Comparison of ENCODE assay signal across 12 mouse cellular contexts in the genomic region with DNA sequence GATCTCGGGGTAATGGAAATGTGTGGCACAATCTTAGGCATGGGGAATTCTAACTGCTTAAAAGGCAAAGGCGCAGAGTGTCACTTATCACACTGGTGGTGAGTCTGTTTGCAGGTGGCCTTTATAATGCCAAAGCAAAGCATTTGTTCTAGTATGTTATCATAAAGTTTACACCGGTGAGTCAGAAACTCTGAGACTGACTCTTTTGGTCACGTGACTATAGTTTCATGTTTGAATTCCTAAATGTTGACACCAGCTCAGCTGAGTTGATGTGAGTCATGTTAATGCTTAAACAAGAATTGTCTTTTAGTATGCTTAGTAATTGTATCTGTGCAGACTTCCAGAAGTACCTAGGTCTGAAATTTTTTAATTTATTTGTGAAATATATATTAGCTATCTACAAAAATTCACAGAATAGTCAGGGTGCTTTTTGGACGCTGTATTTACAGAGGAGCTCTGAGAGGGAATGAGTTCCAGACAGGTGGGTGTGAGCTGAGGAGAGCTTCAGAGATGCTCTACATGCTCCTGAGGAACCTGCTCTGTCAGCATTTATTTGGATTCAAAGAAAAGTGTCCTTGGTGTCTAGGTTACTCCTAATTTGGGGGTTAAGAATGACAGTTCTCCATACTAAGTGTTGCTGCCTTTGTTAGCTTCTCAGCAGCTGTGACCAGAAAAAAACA. TPM values are rescaled to one million over a fixed set of nuclear protein-coding genes. Genes with fewer than 3 reads are reported as not detected.
DNase-seq lines count a peak whose midpoint lies in the region; ATAC-seq lines count a peak whose summit lies in the region.
"Had no signal": no experiment of that assay in that cellular context is flagged by ENCODE, and none has a peak within 500 bp of the region (broad histone marks: within the 10 kb centered on the region; RNA-seq: fewer than 3 reads in every experiment).

No protein-coding gene starts in this region.

- no peak for DNase-seq in heart, adult 9 months (ENCODE audit: low spot score in 2 of 2)
- DNase-seq in 416B (ENCODE audit: low read depth) (peak; percentile 87), adipocyte (ENCODE audit: low spot score) (peak; percentile 39)
- peak; percentile 73 for DNase-seq in large intestine, adult 2 months (ENCODE audit: low read depth, low spot score)
- no peak for DNase-seq in layer of hippocampus, adult 9-10 months (ENCODE audit: low spot score)
- no peak for DNase-seq in forebrain, embryonic 11.5 days (ENCODE audit: low spot score)
- DNase-seq: cerebellum, adult 11-12 months; heart, adult 2 months had no signal

- peaks cover 8% of the 10 kb centered on the region for H3K36me3 ChIP-seq in heart, embryonic 13.5 days
- H3K36me3 ChIP-seq in forebrain, embryonic 11.5 days (ENCODE audit: control insufficient read depth, insufficient read depth, low read length), result no peaks in the 10 kb centered on the region
- no peaks in the 10 kb centered on the region for H3K36me3 ChIP-seq in hindbrain, embryonic 16.5 days (ENCODE audit: control insufficient read depth, insufficient read depth, low read length)

- no peaks in the 10 kb centered on the region for H3K9me3 ChIP-seq in heart, embryonic 13.5 days
- no peaks in the 10 kb centered on the region for H3K9me3 ChIP-seq in forebrain, embryonic 11.5 days (ENCODE audit: control insufficient read depth, low read length)
- H3K9me3 ChIP-seq in hindbrain, embryonic 16.5 days (ENCODE audit: control insufficient read depth, low read length), result no peaks in the 10 kb centered on the region
- H3K9me3 ChIP-seq: midbrain, embryonic 10.5 days had no signal

- ATAC-seq in heart, embryonic 13.5 days (ENCODE audit: extremely low read depth, insufficient number of reproducible peaks, low FRiP score, low TSS enrichment), result no peak
- no peak for ATAC-seq in forebrain, embryonic 11.5 days (replicated peaks; ENCODE audit: low FRiP score)
- no peak for ATAC-seq in hindbrain, embryonic 16.5 days

- no peak overlapping the region for H3K4me2 ChIP-seq in heart, embryonic 13.5 days
- no peak overlapping the region for H3K4me2 ChIP-seq in forebrain, embryonic 11.5 days (ENCODE audit: low read depth, low read length, severe bottlenecking)
- no peak overlapping the region for H3K4me2 ChIP-seq in hindbrain, embryonic 16.5 days (ENCODE audit: low read length)

- H3K4me3 ChIP-seq in heart, embryonic 13.5 days, result no peak overlapping the region
- H3K4me3 ChIP-seq in forebrain, embryonic 11.5 days (ENCODE audit: low read depth, low read length), result no peak overlapping the region
- no peak overlapping the region for H3K4me3 ChIP-seq in hindbrain, embryonic 16.5 days (ENCODE audit: low read length)
- H3K4me3 ChIP-seq: heart, adult 2 months; left cerebral cortex, adult 2 months; midbrain, embryonic 10.5 days had no signal

- peaks cover 19% of the 10 kb centered on the region for H3K4me1 ChIP-seq in heart, embryonic 13.5 days
- H3K4me1 ChIP-seq in forebrain, embryonic 11.5 days (replicated peaks; ENCODE audit: control insufficient read depth, insufficient read depth, low read length), result no peaks in the 10 kb centered on the region
- no peaks in the 10 kb centered on the region for H3K4me1 ChIP-seq in hindbrain, embryonic 16.5 days (ENCODE audit: control insufficient read depth, insufficient read depth, low read depth, low read length)

- H3K9ac ChIP-seq in heart, embryonic 13.5 days, result no peak overlapping the region
- no peak overlapping the region for H3K9ac ChIP-seq in forebrain, embryonic 11.5 days (ENCODE audit: low read length)
- H3K9ac ChIP-seq in hindbrain, embryonic 16.5 days (ENCODE audit: low read depth, low read length), result no peak overlapping the region

- H3K27me3 ChIP-seq in heart, embryonic 13.5 days (replicated peaks), result no peaks in the 10 kb centered on the region
- no peaks in the 10 kb centered on the region for H3K27me3 ChIP-seq in forebrain, embryonic 11.5 days (ENCODE audit: control insufficient read depth, insufficient read depth, low read length)
- H3K27me3 ChIP-seq in hindbrain, embryonic 16.5 days (replicated peaks; ENCODE audit: control insufficient read depth, insufficient read depth, low read length), result no peaks in the 10 kb centered on the region

- WGBS in heart, embryonic 13.5 days, result 56% methylated on average over 5 of the region's 5 CpGs
- 27% methylated on average over 5 of the region's 5 CpGs for WGBS in large intestine, adult 2 months
- 86% methylated on average over 5 of the region's 5 CpGs for WGBS in forebrain, embryonic 11.5 days
- WGBS in hindbrain, embryonic 16.5 days, result 86% methylated on average over 5 of the region's 5 CpGs

- peak overlapping the region; percentile 75 for H3K27ac ChIP-seq in heart, embryonic 13.5 days (replicated peaks)
- H3K27ac ChIP-seq in forebrain, embryonic 11.5 days (ENCODE audit: low read depth, low read length), result no peak overlapping the region
- H3K27ac ChIP-seq in hindbrain, embryonic 16.5 days (ENCODE audit: low read depth, low read length), result no peak overlapping the region
- H3K27ac ChIP-seq: heart, adult 2 months; left cerebral cortex, adult 2 months; midbrain, embryonic 10.5 days had no signal

RNA-seq across cellular contexts. Expression of a gene that starts 50.2 kb away (rescaled TPM):
- 2.2 and 2.4 TPM in 2 replicates for polyA plus RNA-seq in heart, embryonic 13.5 days (2015; fragmentation: Nextera tagmentation; extraction: Ambion mirVana)
- polyA plus RNA-seq in large intestine, adult 2 months (2012; rRNA removed), result 7.1 and 8.3 TPM in 2 replicates
- polyA plus RNA-seq in forebrain, embryonic 11.5 days (2014; fragmentation: Nextera tagmentation; extraction: Ambion mirVana), result 2.8 and 3.0 TPM in 2 replicates
- 5.0 and 5.3 TPM in 2 replicates for polyA plus RNA-seq in hindbrain, embryonic 16.5 days (2015; fragmentation: Nextera tagmentation; extraction: Ambion mirVana)

Comparison
In these comparisons a context has a peak if more than half of its experiments do, and no peak if none do; other contexts are left out.
1. DNase-seq: peak in 416B (single experiment), adipocyte (single experiment) and large intestine, adult 2 months (single experiment); none in heart, adult 9 months (0 of 2), layer of hippocampus, adult 9-10 months (single experiment) and forebrain, embryonic 11.5 days (single experiment).